Mouse (Mus musculus) megakaryocyte, embryonic 14.5 days (primary cell): ENCODE data around the gene Tnip3.

Source experiments
- FLI1 ChIP-seq: IDR thresholded peaks from 2 replicates; pipeline ENCODE4 v1.6.1; 2012; ENCODE audit warnings: low read length, inconsistent platforms, mixed read lengths
- GATA1 ChIP-seq: IDR thresholded peaks from 3 replicates; pipeline ENCODE4 v1.6.1; 2012; ENCODE audit warnings: mixed read lengths, low read length, inconsistent platforms, borderline replicate concordance

GRCm38 (mm10) chr6:65647731-65648130 lies 122.6 kb downstream of the Tnip3 start:
- no peak for TF ChIP-seq GATA1
- TF ChIP-seq FLI1: no peak
